Mouse (Mus musculus) kidney, adult 18-20 months (tissue): ENCODE data around the gene H2-T22.
"Not testable (repeated sequence)": the region's sequence is repeated elsewhere in the genome, so short reads cannot be mapped to it uniquely, and the experiment has no call there.

ENCODE experiments used
- DNase-seq: peaks from one replicate; pipeline ENCODE4 v3.0.0; 2021

Gene H2-T22

GRCm38 (mm10) chr17:36042610-36043169 is at the start of gene H2-T22, which contains the start of gene Gm6034:
Gene H2-T22, minus strand, starts transcription at chr17:36042747.
Gene Gm6034, plus strand, starts transcription at chr17:36042961.
- peak; percentile 76 for DNase-seq

- DNase-seq = not testable (repeated sequence)
Measured at GRCm38 (mm10) chr17:36091933-36092332, 49.4 kb upstream of the H2-T22 start.

GRCm38 (mm10) chr17:36085976-36086375 is 43.4 kb upstream of the H2-T22 start:
- DNase-seq = not testable (repeated sequence)

GRCm38 (mm10) chr17:36083870-36084451 is 41.4 kb upstream of the H2-T22 start:
- peak; percentile 19 for DNase-seq

DNA sequence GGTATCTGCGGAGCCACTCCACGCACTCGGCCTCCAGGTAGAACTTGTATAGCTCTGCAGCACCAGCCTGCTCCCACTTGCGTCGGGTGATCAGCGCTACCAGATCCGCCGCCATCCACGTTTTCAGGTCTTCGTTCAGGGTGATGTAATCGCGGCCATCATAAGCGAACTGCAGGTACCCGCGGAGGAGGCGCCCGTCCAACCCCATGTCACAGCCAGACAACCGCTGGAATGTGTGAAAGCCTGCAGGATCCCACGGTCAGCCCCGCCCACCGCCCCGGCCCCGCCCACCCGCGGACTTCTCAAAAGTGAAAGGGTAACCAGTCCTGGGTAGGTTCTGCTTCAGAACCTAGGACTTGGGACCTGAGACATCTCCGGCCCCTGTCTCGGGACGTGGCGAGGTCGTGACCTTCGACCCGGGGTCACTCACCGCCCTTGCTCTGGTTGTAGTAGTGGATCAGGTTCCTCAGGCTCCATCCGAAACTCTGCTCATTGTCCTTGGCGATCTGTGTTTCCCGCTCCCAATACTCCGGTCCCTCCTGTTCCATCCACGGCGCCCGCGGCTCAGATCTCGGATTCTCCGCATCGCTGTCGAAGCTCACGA is 40.8 kb upstream of the H2-T22 start:
- peak; percentile 69 for DNase-seq

DNA sequence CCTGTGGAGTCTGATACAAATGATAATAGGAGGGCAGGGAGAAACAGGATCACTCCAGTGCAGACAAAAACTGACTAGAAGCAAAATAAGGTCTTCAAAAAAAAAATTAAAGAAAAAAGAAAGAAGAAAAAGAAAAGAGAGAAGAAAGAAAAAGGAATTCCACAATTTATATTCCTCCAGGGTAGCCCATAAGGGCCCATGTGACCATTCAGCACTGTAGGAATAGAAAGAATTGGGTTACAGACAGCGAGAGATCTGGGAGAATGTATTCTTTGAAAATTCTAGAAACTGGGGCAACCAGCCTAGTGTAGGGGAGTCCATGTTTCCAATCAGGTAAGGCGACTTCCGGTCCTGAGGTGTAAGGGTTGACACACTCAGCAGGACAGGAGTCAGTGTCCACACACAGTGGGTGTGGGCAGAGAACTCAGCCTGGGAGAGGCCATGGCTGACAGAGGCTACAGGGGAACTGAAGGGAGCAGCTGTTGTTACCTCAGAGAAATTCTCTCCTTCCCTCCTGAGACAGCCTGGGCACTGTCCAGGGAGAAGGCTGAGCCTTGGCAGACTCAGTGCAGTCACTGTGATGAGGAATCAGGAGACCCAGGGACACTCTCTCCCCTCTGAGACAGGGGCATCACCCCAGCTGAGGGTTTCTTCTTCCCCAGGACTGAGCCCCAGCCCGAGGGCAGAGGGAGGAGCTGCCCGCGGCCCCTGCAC is 40.1 kb upstream of the H2-T22 start:
- not testable (repeated sequence) for DNase-seq

- not testable (repeated sequence) for DNase-seq
Measured at GRCm38 (mm10) chr17:36081901-36082300, 39.4 kb upstream of the H2-T22 start.

DNA sequence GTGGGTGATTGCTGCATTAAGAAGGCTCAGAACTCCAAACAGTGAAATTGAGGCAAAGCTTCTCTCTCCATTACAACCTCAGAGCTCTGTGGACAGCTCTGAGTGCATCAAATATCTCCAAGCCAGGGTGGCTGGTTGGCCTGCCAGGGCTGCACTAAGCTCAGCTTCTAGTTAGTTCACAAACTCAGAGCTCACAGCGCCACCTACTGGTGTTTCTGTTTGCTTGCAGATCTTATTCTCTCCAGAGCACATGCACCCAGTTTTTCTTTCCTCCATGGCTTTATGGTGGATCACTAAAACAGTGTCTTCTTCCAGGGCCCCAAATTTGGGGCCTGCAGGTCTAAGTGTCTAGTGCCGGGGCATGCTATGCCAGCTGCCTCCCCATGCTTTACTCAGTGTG is 18.3 kb upstream of the H2-T22 start:
- DNase-seq = peak; percentile 86

DNA sequence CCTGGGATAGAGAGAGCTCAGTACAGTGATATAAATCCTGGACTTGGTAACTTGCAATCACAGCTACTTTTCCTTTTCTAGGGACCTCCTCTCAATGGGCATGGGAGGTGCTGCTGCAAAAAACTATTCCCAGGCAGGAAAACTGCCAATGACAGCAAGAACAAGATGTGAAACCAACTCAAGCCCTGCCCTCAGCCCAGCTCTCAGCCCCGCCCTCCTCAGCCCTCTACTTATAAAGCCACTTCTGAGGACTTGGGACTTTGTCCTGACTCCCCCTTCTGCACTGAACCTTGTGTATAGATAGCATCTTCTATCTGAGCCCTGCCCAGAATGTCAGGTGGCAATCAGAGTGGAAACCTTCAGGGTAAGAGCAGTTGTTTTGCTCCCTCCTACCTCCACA is 15.8 kb upstream of the H2-T22 start, which contains the start of gene Gm11127:
Gm11127 (minus strand) TSS at position 10 of the 400 bp plus-strand sequence.
- peak; percentile 30 for DNase-seq

DNA sequence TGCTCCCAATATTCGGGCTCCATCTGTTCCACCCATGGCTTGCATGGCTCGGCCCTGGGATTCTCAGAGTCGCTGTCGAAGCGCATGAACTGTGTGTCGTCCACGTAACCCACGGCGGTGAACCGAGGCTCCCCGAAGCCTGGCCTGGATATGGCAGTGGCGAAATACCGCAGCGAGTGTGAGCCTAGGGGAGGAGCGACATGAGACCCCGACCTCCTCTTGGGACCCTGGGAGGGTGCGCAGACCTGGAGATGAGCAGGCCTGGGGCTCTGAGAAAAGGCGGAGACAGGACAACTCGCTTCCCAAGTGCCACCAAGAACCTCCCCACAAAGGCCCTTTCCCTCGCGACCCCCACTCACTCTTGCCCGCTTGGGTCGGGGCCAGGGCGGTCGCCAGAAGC is 15.4 kb upstream of the H2-T22 start:
- not testable (repeated sequence) for DNase-seq

DNA sequence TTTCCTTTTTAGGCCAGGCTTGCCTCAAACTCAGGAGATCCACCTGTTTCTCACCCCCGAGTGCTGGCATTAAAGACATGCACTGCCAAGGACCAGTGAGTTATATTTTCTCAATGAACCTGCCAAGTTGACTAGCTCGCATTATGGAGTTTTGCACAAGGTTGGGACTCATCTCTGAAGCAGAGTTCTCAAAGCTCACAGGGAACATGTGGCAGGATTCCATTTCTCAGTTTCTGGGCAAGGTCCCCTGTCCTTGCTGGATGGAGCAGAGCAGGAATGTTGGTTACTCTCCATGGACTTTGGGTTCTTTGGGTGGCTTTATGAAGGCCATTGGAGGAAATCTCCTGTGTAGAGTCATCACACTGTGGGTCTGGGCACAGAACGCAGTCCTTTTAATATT is 739 bp upstream of the H2-T22 start:
- no peak for DNase-seq

DNA sequence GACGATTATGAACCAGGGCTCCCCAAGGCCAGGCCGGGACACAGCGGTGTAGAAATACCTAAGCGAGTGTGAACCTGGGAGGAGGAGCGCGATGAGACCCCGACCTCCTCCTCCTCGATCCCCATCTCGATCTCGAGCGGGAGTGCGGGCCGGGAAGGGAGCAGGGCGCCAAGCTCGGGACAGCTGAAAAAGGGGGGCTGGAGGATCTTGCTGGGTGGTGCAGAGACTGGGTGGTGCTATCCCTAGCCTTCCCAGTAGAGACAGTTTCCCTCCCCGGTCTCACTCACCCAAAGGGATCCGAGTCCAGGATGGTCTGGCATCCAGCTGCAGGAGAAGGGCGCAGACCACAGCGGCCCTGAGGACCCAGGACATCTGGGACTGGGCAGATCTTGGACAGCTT is 492 bp downstream of the H2-T22 start:
- not testable (repeated sequence) for DNase-seq

- not testable (repeated sequence) for DNase-seq
Measured at GRCm38 (mm10) chr17:36040604-36041003, 1.9 kb downstream of the H2-T22 start.

- not testable (repeated sequence) for DNase-seq
Measured at GRCm38 (mm10) chr17:36036126-36036525, 6.4 kb downstream of the H2-T22 start.

GRCm38 (mm10) chr17:36035010-36035638 is 7.4 kb downstream of the H2-T22 start:
- peak; percentile 74 for DNase-seq

- not testable (repeated sequence) for DNase-seq
Measured at GRCm38 (mm10) chr17:36034524-36034923, 8.0 kb downstream of the H2-T22 start.

DNA sequence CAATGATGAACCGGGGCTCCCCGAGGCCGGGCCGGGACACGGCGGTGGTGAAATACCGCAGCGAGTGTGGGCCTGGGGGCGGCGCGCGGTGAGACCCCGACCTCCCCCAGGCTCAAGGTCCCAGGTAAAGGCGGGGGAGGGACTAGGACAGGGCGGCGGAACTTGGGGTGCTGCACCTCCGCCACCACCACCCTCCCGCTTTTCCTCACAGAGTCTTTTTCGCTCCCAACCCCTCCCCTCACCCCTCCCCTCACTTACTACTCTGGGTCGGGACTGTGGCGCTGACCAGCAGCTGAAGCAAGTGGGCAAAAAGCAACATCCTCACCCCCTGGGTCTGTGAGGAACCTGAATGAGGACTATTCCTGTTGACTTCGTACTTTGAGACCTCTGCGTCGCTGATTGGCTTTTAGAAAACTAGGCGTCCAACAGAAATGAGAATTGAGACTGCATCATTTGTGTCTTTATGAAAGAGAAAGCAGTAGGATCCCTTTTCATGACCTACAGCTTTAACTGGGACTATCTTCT is 10.1 kb downstream of the H2-T22 start, which contains the start of gene H2-T23:
H2-T23 (minus strand) TSS at position 505 of the 525 bp plus-strand sequence.
- DNase-seq = peak; percentile 65

DNA sequence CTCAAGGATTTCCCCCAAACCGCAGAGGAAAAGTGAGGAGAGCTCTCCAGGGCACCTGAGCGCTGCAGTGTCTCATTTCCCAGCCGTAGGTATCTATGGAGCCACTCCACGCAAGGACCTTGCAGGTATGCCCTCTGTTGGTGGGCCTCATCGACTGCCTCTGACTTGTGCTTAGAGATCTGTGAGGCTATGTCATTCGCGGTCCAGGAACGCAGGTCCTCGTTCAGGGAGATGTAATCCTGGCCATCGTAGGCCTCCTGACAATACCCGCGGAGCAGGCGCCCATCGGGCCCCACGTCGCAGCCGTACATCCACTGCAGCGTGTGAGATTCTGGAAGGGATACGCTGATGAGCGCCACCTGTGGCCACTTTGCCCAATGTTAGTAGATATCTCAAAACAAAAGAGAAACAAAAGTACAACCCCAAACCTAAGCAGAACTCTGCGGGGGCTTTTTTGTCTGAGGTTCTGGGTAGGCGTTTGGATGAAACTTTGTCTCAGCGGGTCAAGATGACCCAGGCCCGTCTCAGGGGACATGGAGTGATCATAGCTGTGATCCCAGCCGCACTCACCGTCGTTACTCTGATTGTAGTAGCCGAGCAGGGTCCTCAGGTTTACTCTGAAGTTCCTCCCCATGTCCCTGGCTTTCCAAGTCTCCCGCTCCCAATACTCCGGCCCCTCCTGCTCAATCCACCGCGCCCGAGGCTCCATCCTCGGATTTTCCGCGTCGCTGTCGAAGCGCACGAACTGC is 10.8 kb downstream of the H2-T22 start:
- DNase-seq = peak; percentile 85

DNA sequence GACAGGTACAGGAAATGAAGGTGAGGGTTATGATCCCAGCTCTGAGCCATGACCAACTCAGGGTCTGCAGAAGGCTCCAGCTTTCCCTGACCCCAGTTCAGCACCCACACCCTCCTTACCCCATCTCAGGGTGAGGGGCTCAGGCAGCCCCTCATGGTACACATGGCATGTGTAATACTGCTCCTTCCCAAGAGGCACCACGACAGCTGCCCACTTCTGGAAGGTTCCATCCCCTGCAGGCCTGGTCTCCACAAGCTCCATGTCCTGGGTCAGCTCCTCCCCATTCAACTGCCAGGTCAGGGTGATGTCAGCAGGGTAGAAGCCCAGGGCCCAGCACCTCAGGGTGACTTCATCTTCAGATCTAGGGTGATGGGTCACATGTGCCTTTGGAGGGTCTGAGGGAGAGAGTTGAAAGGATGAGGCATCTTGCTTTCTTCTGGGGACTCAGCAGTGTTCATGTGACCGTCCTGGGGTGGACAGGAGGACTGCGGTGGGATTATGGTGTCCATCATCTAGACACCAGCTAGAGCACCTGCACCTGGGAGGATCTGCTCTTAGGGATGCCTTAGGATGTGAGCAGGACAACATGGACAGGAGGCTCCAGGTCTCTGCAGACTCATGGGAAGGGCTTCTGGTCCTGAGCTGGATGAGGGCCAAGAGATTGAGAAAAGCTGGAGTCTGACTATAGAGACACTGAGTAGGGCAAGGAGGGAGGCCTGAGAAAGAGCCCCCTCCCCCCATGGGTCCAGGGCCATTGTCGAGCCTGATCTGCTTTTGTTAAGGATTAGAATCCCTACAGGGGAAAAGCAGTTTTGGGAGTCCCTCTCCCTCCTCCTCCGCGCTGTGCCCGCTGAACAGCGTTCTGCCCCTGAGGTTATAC is 11.6 kb downstream of the H2-T22 start:
- not testable (repeated sequence) for DNase-seq

GRCm38 (mm10) chr17:36030046-36030702 is 12.4 kb downstream of the H2-T22 start:
- not testable (repeated sequence) for DNase-seq
